Mouse (Mus musculus): ENCODE measurements around the gene Ror1.

The Ror1 gene

GRCm38 (mm10) chr4:100386272-100386988 lies 290.8 kb downstream of the Ror1 start:
- no peak for DNase-seq (ENCODE audit: low spot score)

DNA sequence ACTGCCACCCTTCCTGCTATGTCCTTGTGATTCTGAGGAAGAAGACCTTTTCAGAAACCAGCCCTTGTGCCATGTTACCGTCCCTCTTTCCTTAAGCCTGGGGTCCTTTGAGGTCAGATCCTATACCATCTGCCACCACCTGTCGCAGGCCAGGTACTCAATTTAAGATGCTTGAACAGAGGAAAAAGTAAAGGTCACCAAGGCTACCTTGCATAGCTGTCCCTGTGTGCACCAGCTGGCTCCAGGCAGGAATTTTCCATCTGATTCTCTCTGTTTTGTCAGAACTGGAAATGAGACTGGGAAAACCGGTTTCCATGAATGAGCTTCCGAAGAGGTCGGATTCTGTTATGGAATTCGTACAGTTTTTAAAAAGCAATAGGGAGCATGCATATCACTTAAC lies 294.8 kb downstream of the Ror1 start:
- no peak for DNase-seq (ENCODE audit: low spot score)

DNA sequence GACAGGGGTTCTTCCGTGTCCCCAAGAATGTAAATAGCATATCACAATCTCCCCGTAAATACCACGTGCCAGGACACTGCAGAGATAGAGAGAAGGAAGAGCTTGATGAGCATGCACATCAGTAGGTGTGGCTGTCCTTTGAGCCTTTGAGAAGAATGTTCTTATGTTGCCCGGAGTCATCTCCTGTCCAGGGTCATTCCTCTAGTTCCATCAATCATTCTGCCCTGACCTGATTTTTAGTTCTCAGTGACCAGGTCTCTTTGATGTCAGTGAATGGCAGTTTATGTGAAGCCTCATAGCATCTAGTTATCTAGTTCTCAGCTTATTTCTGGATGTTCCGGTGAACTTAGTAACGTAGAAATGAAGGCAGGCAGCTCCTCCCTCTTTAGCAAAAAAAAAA lies 295.4 kb downstream of the Ror1 start:
- no peak for DNase-seq (ENCODE audit: low spot score)

GRCm38 (mm10) chr4:100393374-100394061 lies 297.9 kb downstream of the Ror1 start:
- DNase-seq (ENCODE audit: low spot score), result no peak

GRCm38 (mm10) chr4:100395407-100395806 lies 299.8 kb downstream of the Ror1 start:
- no peak for DNase-seq (ENCODE audit: low spot score)

GRCm38 (mm10) chr4:100398079-100398478 lies 302.5 kb downstream of the Ror1 start:
- DNase-seq (ENCODE audit: low spot score), result no peak

GRCm38 (mm10) chr4:100401078-100401477 lies 305.5 kb downstream of the Ror1 start:
- DNase-seq (ENCODE audit: low spot score), result no peak

DNA sequence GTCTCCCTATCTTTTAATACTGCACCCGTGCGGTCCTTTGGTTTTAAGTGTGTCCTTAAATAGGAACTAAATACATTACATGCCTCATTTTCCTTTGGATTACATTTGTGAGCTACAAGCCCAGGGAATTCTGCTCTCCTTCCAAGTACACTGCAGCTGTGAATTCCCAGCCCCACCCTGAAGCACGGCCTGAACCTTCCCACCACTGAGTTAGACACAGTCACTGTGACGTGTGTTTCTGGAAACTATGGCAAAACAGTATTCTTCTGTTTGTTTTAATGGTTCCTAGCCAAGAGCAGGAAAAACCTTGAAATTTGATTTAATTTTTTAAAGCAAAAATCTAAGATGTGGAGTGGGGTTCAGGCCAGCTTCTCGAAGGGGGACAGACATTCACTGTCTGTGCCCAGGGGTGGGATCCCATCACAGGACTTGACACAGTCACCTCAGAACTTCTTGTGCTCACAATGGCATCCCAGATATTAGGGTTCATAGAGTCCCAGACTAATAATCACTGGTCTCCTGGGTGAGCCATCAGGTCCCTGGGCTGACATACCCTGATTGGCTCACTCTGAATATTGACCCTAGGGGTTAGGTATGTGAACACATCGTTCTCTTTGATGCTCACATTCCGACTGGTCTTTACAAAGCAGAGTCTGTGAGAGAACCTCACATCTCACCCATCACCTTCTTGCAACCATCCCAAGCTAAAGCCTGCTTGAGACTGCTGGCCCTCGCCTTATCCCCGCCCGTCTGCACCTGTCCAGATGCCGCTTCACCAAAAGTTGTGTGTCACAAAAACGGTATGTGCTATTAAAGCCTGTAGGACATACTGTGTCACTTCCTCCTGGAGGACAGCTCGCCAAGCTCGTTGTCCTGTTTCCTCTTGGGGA lies 306.2 kb downstream of the Ror1 start:
- no peak for DNase-seq (ENCODE audit: low spot score)

GRCm38 (mm10) chr4:100407261-100407874 lies 311.8 kb downstream of the Ror1 start:
- no peak for DNase-seq (ENCODE audit: low spot score)

DNA sequence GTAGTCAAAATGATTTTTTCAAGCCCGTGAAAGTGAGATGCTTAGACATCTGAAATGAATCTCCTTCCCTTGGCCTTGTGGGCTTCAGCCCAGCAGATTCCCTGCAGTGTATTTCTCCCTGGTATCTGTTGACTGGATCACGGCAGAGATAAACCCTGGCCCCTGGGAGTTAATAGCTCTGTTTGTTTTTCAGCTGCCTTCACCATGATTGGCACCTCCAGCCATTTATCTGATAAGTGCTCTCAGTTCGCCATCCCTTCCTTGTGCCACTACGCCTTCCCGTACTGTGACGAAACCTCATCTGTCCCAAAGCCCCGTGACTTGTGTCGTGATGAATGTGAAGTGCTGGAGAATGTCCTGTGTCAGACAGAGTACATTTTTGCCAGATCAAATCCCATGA lies 313.9 kb downstream of the Ror1 start:
- DNase-seq (ENCODE audit: low spot score), result no peak

DNA sequence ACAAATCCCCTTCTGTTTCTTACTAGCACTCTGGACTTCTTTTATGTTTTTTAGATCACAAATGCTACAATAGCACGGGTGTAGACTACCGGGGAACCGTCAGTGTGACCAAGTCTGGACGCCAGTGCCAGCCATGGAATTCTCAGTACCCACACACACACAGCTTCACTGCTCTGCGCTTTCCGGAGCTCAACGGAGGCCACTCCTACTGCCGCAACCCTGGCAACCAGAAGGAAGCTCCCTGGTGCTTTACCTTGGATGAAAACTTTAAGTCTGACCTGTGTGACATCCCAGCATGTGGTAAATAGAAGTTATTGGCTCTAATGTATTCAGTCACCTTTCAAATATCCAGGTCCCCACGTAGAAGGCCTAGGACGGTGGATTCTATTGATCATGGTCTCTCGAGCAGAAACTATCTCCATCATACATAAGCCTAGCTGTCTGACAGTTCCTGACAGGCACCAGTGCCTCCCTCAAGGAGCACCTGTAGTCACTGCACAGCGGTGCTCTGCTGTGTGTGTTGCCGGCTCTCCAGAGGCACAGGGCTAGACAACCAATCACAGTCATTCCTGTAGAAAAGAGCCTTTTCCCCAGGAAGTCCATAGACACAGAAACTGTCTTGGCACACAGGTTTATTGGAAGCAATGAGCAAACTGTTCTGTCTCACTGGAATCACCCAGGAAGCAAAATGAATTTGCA lies 316.4 kb downstream of the Ror1 start:
- DNase-seq (ENCODE audit: low spot score), result no peak

GRCm38 (mm10) chr4:100422756-100423155 lies 327.2 kb downstream of the Ror1 start:
- no peak for DNase-seq (ENCODE audit: low spot score)

DNA sequence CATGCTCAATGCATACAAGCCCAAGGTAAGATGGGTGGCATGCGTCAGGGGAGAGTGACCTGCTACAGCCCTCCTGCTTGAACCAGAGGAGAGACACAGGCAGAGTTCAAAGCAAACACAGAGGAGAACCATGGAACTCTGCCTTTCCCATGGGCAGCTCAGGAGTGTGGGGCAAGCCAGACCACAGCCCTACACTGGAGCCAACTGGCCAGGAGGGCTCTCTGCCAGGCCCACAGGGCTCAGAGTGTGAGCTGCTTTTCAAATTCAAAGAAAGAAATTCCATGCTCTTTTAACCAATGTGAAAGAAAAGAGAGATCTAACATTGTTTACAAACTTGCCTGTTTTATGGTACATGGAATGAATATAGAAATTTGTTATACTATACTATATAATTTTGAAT lies 330.5 kb downstream of the Ror1 start:
- DNase-seq (ENCODE audit: low spot score), result no peak

GRCm38 (mm10) chr4:100429371-100429900 lies 333.8 kb downstream of the Ror1 start:
- DNase-seq (ENCODE audit: low spot score), result no peak

DNA sequence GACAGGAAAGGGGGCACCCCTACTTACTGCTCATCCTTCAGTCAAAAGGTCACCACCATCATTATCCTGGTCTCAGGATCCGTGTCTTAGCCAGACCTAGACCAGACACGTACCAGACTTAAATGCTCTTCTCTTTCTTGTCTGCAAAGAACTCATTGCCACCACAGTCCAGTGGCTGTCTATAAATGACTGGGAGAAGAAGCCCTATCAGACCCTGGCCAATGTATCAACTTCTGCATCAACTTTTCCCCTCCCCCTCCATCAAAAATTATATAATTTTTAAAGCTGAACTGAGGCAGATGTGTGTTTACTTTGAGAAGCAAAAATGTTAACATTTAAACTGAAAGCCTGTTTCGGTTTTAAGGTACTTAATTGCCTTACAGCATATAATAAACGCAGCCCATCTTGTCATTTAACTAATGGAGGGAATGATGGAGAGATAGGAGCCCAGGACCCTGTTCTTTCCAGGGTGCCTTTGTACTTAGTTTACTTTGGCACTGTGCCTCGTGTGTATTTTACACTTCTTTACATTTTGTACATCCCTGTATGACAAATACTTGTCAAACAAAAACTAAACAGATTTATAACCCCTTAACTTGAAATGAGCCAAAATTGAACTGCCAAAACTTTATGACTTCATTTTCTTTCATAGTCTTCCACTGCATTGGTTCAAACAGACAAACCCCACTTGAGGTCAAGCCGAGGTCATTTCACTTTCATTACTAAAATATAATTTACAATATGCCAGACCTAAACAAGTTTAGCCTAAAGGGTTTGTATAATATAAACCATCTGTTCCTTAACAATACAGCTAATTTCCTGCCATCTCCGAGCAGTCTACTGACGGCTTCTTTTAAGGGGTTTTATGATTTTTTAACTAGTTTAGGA lies 339.9 kb downstream of the Ror1 start:
- DNase-seq (ENCODE audit: low spot score), result no peak

DNA sequence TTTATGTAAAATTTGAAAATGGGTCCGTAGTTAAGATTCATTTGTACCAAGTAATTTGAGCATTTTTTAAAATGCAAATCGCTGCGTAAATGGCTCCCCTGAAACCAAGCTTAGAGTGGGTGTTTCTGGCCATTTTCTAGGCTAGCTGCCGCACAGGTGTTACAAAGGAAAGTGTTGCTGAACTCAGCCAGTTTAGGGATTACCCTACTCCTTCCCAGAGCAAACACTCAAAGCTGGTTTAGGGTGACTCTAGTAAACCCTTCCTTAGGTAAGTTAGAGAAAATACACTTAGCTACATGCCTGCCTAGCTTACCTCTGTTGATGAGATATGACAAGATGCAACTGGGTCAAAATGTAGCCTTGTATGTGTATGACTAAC lies 340.6 kb downstream of the Ror1 start:
- no peak for DNase-seq (ENCODE audit: low spot score)

- DNase-seq (ENCODE audit: low spot score), result no peak
These were observed 351.3 kb downstream of the Ror1 start for GRCm38 (mm10) chr4:100446897-100447296.

DNA sequence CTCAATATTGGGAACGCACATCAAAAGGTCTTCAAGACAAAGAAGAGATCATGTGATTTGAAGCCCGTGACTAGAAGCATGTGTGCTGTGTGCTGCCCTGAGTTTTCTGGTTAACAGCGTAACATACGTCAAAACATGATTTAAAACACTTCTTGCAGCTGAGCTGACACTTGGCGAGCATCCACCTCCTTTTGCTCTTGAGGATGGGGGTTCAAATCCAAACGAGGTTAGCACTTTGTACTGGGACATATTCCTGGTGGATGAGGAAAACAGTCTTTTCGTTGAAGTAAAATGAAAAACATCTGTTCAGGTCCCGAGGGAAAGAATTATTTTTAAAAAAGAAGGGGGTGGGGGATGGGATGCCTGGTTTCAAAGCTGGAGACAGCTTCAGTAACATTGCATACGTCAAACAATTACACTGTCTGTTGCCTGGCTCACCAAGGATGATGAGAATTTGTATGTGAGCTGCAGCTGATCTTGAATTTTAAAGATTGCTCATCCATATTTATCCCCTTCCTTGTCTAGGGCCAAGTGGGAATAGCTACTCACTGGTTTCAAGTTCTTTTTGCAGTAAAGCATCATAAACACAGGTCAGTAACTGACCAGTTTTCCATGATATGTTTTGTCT lies 367.0 kb downstream of the Ror1 start:
- DNase-seq (ENCODE audit: low spot score), result no peak

DNA sequence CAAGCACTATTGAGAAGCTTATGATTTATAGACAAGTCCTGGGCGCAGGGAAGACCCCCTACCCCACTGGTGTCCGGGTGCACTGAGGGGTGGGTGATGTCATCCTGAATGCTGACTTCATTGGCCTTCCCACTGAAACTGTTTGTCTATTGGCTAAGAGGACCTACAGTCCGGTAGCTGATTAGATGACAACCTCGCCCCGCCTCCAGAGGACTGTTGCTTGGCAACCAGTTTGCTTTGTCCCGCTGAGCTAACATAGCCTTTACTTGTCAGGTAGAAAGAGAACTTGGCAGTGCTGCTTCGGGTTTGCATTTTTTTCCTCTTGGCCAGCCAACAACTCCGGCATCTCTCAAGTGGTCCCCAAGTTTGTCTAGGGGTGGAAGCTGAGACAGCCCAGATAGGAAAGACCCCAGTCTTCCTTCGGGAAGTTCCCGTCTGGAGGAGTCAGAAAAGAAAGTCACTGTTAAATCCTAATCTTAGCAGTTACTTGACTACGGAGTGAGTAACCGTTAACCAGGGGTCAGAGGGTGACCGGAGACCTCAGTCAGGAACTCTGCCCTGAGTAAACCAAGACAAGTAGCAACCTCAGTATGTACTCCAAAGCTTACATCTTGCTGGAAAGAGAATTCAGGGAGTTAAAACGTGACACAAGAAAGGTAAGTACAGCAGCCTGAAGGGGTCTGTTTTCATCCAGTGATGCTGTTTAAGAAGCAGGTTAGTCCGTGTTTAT lies 383.2 kb downstream of the Ror1 start, which contains the start of gene Ube2u:
Ube2u (plus strand) TSS at position 258 of the 730 bp plus-strand sequence.
- DNase-seq (ENCODE audit: low spot score), result no peak

Data from spleen, adult 12 weeks (tissue).